17 mouse cellular contexts compared by ENCODE assay signal in genomic region chr15:30990421-30991252, GRCm38 (mm10).
DNase-seq lines count a peak whose midpoint lies in the region; ATAC-seq lines count a peak whose summit lies in the region.
"Had no signal": no experiment of that assay in that cellular context is flagged by ENCODE, and none has a peak within 500 bp of the region (broad histone marks: within the 10 kb centered on the region; RNA-seq: fewer than 3 reads in every experiment).

No protein-coding gene starts in this region.

- intact Hi-C loops in heart, postnatal 36 days (cut with DNase I): no loop called here

- H3K4me3 ChIP-seq in kidney, embryonic 16.5 days (ENCODE audit: low read length): no peak overlapping the region
- H3K4me3 ChIP-seq in intestine, embryonic 16.5 days (ENCODE audit: low read length): no peak overlapping the region
- no peak overlapping the region for H3K4me3 ChIP-seq in forebrain, embryonic 13.5 days
- H3K4me3 ChIP-seq: embryonic facial prominence, embryonic 15.5 days; forebrain, embryonic 12.5 days; heart, embryonic 15.5 days; hindbrain, embryonic 13.5 days; layer of hippocampus, adult 2 months had no signal

- no peak overlapping the region for H3K9ac ChIP-seq in kidney, embryonic 16.5 days (replicated peaks; ENCODE audit: low read length)
- H3K9ac ChIP-seq in intestine, embryonic 16.5 days (ENCODE audit: low read depth, low read length): no peak overlapping the region
- H3K9ac ChIP-seq in forebrain, embryonic 13.5 days: no peak overlapping the region
- H3K9ac ChIP-seq: embryonic facial prominence, embryonic 15.5 days; forebrain, embryonic 12.5 days; heart, embryonic 15.5 days; hindbrain, embryonic 13.5 days had no signal

- peak; percentile 88 for ATAC-seq in kidney, embryonic 16.5 days (ENCODE audit: low FRiP score, low TSS enrichment)
- ATAC-seq in intestine, embryonic 16.5 days: peak; percentile 58
- no peak for ATAC-seq in forebrain, embryonic 13.5 days
- ATAC-seq: Patski had no signal

- no peak overlapping the region for H3K4me2 ChIP-seq in kidney, embryonic 16.5 days (replicated peaks; ENCODE audit: low read depth, low read length)
- no peak overlapping the region for H3K4me2 ChIP-seq in intestine, embryonic 16.5 days (ENCODE audit: low read depth, low read length)
- no peak overlapping the region for H3K4me2 ChIP-seq in forebrain, embryonic 13.5 days
- H3K4me2 ChIP-seq: embryonic facial prominence, embryonic 15.5 days; forebrain, embryonic 12.5 days; heart, embryonic 15.5 days; hindbrain, embryonic 13.5 days had no signal

- peaks cover 5% of the 10 kb centered on the region; the same call in 1 of the 2 replicates for H3K4me1 ChIP-seq in kidney, embryonic 16.5 days (ENCODE audit: insufficient read depth, low read length)
- no peaks in the 10 kb centered on the region for H3K4me1 ChIP-seq in intestine, embryonic 16.5 days (ENCODE audit: control insufficient read depth, insufficient read depth, low read length)
- H3K4me1 ChIP-seq in forebrain, embryonic 13.5 days: no peaks in the 10 kb centered on the region
- H3K4me1 ChIP-seq: embryonic facial prominence, embryonic 15.5 days; forebrain, embryonic 12.5 days; heart, embryonic 15.5 days had no signal

- no peak overlapping the region for H3K27ac ChIP-seq in kidney, embryonic 16.5 days (ENCODE audit: low read length)
- H3K27ac ChIP-seq in intestine, embryonic 16.5 days (ENCODE audit: low read length): no peak overlapping the region
- no peak overlapping the region for H3K27ac ChIP-seq in forebrain, embryonic 13.5 days
- H3K27ac ChIP-seq: embryonic facial prominence, embryonic 15.5 days; forebrain, embryonic 12.5 days; heart, embryonic 15.5 days; hindbrain, embryonic 13.5 days; layer of hippocampus, adult 2 months had no signal

- H3K9me3 ChIP-seq in kidney, embryonic 16.5 days (ENCODE audit: low read length): no peaks in the 10 kb centered on the region
- H3K9me3 ChIP-seq in intestine, embryonic 16.5 days (ENCODE audit: control insufficient read depth, low read length): no peaks in the 10 kb centered on the region
- no peaks in the 10 kb centered on the region for H3K9me3 ChIP-seq in forebrain, embryonic 13.5 days (replicated peaks)
- H3K9me3 ChIP-seq: embryonic facial prominence, embryonic 15.5 days; forebrain, embryonic 12.5 days; heart, embryonic 15.5 days; hindbrain, embryonic 13.5 days had no signal

- H3K27me3 ChIP-seq in kidney, embryonic 16.5 days (ENCODE audit: insufficient read depth, low read length): no peaks in the 10 kb centered on the region
- no peaks in the 10 kb centered on the region for H3K27me3 ChIP-seq in intestine, embryonic 16.5 days (replicated peaks; ENCODE audit: control insufficient read depth, insufficient read depth, low read length)
- no peaks in the 10 kb centered on the region for H3K27me3 ChIP-seq in forebrain, embryonic 13.5 days
- H3K27me3 ChIP-seq: embryonic facial prominence, embryonic 15.5 days; forebrain, embryonic 12.5 days; heart, embryonic 15.5 days; hindbrain, embryonic 13.5 days; Patski had no signal

- no peaks in the 10 kb centered on the region for H3K36me3 ChIP-seq in kidney, embryonic 16.5 days (ENCODE audit: insufficient read depth, low read length)
- no peaks in the 10 kb centered on the region for H3K36me3 ChIP-seq in intestine, embryonic 16.5 days (ENCODE audit: control insufficient read depth, insufficient read depth, low read length)
- H3K36me3 ChIP-seq in forebrain, embryonic 13.5 days (ENCODE audit: poor library complexity, severe bottlenecking): no peaks in the 10 kb centered on the region
- H3K36me3 ChIP-seq: embryonic facial prominence, embryonic 15.5 days; forebrain, embryonic 12.5 days; heart, embryonic 15.5 days; hindbrain, embryonic 13.5 days had no signal

- 36% methylated on average over 15 of the region's 15 CpGs for WGBS in kidney, embryonic 16.5 days
- WGBS in intestine, embryonic 16.5 days: 49% methylated on average over 15 of the region's 15 CpGs
- 71% methylated on average over 15 of the region's 15 CpGs for WGBS in forebrain, embryonic 13.5 days

- DNase-seq in heart, adult 11 months: peak; percentile 91
- no peak for DNase-seq in heart, postnatal 36 days
- DNase-seq in kidney, adult 8-10 months: no peak
- DNase-seq in lung, postnatal 14 days: peak; percentile 48
- no peak for DNase-seq in ovary, postnatal 36 days (ENCODE audit: low spot score)
- DNase-seq: adrenal gland, postnatal 36 days; cerebellum, postnatal 14 days; gastrocnemius, postnatal 36 days had no signal

Comparison
In these comparisons a context has a peak if more than half of its experiments do, and no peak if none do; other contexts are left out.
1. DNase-seq: peak in heart, adult 11 months (single experiment) and lung, postnatal 14 days (single experiment); none in heart, postnatal 36 days (0 of 2), kidney, adult 8-10 months (0 of 2) and ovary, postnatal 36 days (single experiment).